Mouse (Mus musculus) lung, adult 2 months (tissue): ENCODE measurements around the gene Sox5. TPM values are rescaled to one million over a fixed set of nuclear protein-coding genes. Genes with fewer than 3 reads are reported as not detected.

Experiments used
- DNase-seq: peaks from one replicate; pipeline ENCODE4 v3.0.0; 2022
- H3K4me1 ChIP-seq: fragments of 200-500 bp; 2 replicates; pipeline ENCODE4 v1.6.1; 2011; ENCODE audit warnings: low read length; ENCODE audit not compliant: control insufficient read depth, insufficient read depth
- H3K4me3 ChIP-seq: fragments of 200-500 bp; replicated peaks from 2 replicates; pipeline ENCODE3; 2011; ENCODE audit warnings: low read depth, mild to moderate bottlenecking, control low read depth, low read length; ENCODE audit errors: extremely low read depth
- CTCF ChIP-seq: fragments of 200-500 bp; IDR thresholded peaks from 2 replicates; pipeline ENCODE4 v1.5.1; 2011; ENCODE audit warnings: mild to moderate bottlenecking, low read length, control low read depth; ENCODE audit not compliant: insufficient read depth
- POLR2A ChIP-seq: fragments of 200-500 bp; IDR thresholded peaks from 2 replicates; pipeline ENCODE4 v1.6.1; 2011; ENCODE audit warnings: low read depth, mild to moderate bottlenecking, control low read depth, low read length, borderline replicate concordance; ENCODE audit errors: extremely low read depth
- WGBS: fragments of 180-500 bp; shearing (Covaris S2); methylation state at CpG from one replicate; pipeline ENCODE4 v1.1.7; 2018; 5-methylcytosine and 5-hydroxymethylcytosine counted together
- polyA plus RNA-seq: library from polyadenylated mRNA; depleted of rRNA; stranded (reverse); fragments of >200 nt; gene quantifications from 2 replicates; pipeline ENCODE4 v1.2.3, GENCODE M21; 2012

The Sox5 gene
- polyA plus RNA-seq, 1 experiment, result 8.6 TPM

GRCm38 (mm10) chr6:144565827-144566226, 215.9 kb downstream of the Sox5 start:
- no peak for DNase-seq
- TF ChIP-seq POLR2A (no peak), CTCF (no peak)
- Histone ChIP-seq H3K4me3 (no peak overlapping the region), H3K4me1 (no peaks in the 10 kb centered on the region)
- WGBS, result 83% methylated on average over 1 of the region's 1 CpGs

- H3K4me3 ChIP-seq, result no peak overlapping the region
- no peak for DNase-seq
- H3K4me1 ChIP-seq, result no peaks in the 10 kb centered on the region
- WGBS, result 55% methylated on average over 5 of the region's 5 CpGs
- TF ChIP-seq CTCF (no peak), POLR2A (no peak)
Observed at GRCm38 (mm10) chr6:144561718-144562117, 220.1 kb downstream of the Sox5 start.

DNA sequence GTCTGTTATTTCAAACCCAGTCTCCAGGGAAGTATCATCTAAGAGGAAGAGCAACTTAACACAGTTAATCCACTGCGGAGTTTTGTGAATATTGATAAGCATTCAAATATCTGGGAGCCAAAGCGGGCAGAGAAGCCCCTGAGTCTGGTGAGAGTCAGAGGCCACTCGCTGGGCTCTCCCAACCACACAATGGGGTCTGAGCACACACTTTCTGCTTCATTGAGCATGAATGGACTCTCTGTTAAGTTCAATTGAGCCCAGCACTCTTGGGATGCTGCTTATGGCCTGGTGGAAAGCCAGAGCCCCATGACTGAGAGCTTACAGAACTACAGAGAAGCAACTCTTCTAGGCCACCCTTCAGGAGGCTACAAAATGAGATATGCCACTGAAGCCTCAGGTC, 221.6 kb downstream of the Sox5 start:
- no peak for DNase-seq
- no peak overlapping the region for H3K4me3 ChIP-seq
- TF ChIP-seq CTCF, result no peak

GRCm38 (mm10) chr6:144553476-144553875, 228.3 kb downstream of the Sox5 start:
- no peak overlapping the region for H3K4me3 ChIP-seq
- DNase-seq, result no peak
- no peaks in the 10 kb centered on the region for H3K4me1 ChIP-seq
- TF ChIP-seq POLR2A, result no peak
- 55% methylated on average over 6 of the region's 6 CpGs for WGBS

More for the DNA sequence above, 221.6 kb downstream of the Sox5 start:
- H3K4me1 ChIP-seq, result no peaks in the 10 kb centered on the region
- 86% methylated on average over 3 of the region's 3 CpGs for WGBS

DNA sequence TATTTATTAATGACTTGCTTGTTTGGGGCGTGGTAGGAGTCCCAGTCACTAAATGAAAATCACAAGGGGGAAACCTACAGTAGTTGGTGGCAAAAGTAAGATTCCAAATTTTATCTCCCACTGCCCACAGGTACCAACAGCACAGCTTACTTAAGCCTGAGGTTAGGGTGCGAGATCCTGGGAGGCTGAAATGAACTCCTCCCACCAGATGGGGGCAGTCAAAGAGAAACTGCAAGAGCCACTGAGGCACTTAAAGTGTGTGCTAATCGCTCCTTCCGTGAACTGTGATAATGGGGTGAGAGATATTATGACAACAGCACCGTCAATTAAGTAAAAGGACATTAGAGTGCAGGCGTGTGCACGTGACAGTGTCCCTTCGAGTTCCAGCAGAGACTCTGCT, 232.8 kb downstream of the Sox5 start:
- no peak for DNase-seq
- WGBS, result 87% methylated on average over 8 of the region's 8 CpGs
- TF ChIP-seq CTCF, result no peak
- no peak for TF ChIP-seq POLR2A

GRCm38 (mm10) chr6:144547141-144547540, 234.6 kb downstream of the Sox5 start:
- H3K4me3 ChIP-seq, result no peak overlapping the region
- DNase-seq, result no peak
- H3K4me1 ChIP-seq, result no peaks in the 10 kb centered on the region
- no peak for TF ChIP-seq CTCF

More for the DNA sequence above, 232.8 kb downstream of the Sox5 start:
- Histone ChIP-seq H3K4me3 (no peak overlapping the region), H3K4me1 (no peaks in the 10 kb centered on the region)

GRCm38 (mm10) chr6:144545549-144545948, 236.2 kb downstream of the Sox5 start:
- DNase-seq, result no peak
- TF ChIP-seq CTCF (no peak), POLR2A (no peak)
- Histone ChIP-seq H3K4me3 (no peak overlapping the region), H3K4me1 (no peaks in the 10 kb centered on the region)
- WGBS, result 91% methylated on average over 8 of the region's 8 CpGs

- 88% methylated on average over 9 of the region's 9 CpGs for WGBS
- TF ChIP-seq CTCF, result no peak
- no peak for TF ChIP-seq POLR2A
- Histone ChIP-seq H3K4me3 (no peak overlapping the region), H3K4me1 (no peaks in the 10 kb centered on the region)
- DNase-seq, result no peak
Observed at GRCm38 (mm10) chr6:144541316-144541715, 240.5 kb downstream of the Sox5 start.

DNA sequence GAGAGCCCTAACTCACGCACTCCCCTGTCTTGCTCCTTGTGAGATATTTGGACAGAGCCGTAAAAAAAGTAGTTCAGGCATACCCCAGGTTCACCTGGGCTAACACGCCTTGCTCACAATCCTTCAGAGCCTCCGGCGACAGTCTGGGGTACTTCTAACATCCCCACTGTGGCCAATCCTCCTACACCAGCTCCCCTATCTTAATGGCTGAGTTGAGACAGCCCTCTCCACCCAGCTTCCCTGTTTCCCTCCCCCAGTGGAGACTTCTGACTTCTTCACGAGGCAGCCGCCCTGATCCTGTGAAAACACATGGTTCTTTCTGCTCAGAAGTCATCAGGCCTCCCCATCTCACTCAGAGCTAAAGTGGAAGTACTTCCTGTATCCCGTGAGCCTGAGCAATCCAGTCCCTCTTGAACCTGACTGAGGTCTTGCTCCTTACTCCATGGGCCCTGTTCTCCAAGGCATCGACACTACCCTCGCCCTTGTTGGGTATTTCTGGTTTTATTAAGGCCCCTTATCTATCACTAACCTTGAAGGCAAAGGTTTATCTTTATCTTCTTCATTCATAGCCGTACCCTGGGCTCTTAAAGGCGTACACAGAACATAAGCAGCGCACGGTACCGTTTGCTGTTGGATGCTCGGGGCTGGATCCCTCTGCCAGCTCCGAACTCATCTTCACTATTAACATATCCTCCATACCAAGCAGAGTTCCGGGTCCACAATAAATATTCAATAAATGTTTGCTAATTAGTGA, 242.2 kb downstream of the Sox5 start:
- WGBS, result 77% methylated on average over 18 of the region's 18 CpGs
- H3K4me1 ChIP-seq, result no peaks in the 10 kb centered on the region
- no peak for DNase-seq
- no peak overlapping the region for H3K4me3 ChIP-seq
- no peak for TF ChIP-seq CTCF
- no peak for TF ChIP-seq POLR2A

DNA sequence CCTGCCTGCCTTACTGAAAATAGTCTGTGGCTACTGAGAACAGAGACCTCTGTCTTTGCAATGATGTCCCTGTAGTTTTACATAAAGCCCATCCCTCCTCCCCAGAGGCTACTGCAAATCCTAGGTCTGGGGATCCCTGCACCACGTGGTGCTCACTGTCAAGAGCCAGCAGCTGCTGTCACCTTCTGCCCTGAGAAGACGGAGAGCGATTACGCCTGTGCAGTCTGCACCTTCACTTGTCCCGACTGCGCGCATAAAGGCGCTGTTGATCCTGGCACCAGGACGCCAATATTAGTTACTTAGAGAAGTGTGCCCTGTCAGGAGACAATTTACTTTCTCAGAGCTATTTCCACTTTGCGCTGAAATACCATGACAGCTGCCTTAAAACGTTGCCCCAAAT, 258.3 kb downstream of the Sox5 start:
- TF ChIP-seq POLR2A (no peak), CTCF (no peak)
- H3K4me1 ChIP-seq, result no peaks in the 10 kb centered on the region
- 57% methylated on average over 11 of the region's 11 CpGs for WGBS
- H3K4me3 ChIP-seq, result no peak overlapping the region
- no peak for DNase-seq
